Mouse (Mus musculus): ENCODE data around the gene Adrb1.

DNA sequence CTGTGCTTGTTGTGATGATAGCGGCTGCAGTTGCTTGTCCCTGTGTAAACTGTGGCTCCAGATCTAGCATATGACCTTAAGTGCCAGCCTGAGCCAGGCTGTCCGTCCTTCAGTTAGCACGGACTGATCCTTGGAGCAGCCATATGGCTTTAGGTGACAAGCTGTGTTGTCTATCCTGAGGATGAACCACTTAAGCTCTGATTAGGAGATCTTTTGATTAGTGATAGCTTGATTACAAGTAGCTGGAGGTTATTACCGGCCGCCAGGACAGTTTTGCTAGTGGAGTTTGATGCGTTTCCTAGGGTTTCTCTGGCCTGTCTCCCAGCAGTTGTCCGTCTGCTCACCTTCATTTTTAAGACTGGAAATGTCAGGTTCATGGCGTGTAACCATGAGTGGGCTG is 4.0 kb upstream of the Adrb1 start:
- no peak for TF ChIP-seq CTCF (IDR thresholded peaks at IDR 0.05; ENCODE audit: extremely low read depth, insufficient read depth, low read length)
- TF ChIP-seq POLR2A (IDR thresholded peaks at IDR 0.05; ENCODE audit: extremely low read depth, insufficient read depth, low read length) = no peak

Measured in cortical plate, adult 2 months (tissue).